Comparison of ENCODE assay signal across 15 mouse cellular contexts in the genomic region with DNA sequence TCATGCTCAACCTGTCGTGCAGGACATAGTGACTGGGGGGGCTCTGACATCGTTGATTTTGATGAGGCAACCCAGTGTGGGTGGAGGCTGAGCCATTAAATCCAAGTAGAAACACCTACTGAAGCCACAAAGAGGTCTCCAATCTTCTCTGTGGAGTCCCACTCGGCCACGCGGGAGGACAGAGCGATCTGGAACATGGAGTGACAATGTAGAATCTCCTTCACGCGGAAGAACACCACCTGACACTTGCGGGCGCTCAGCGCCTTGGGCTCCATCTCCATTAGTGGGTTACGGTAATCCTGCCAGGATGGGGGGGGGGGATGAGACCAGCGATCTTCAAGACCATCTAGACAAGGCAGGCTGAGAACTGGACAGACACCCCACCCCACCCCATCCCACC.
A peak's percentile ranks its signal among the peaks of the same experiment; 100 is the strongest.
DNase-seq lines count a peak whose midpoint lies in the region; TF ChIP-seq lines count a peak whose summit lies in the region.
"Had no signal": no experiment of that assay in that cellular context is flagged by ENCODE, and none has a peak within 500 bp of the region (broad histone marks: within the 10 kb centered on the region; RNA-seq: fewer than 3 reads in every experiment).

No protein-coding gene starts in this region.

- intact Hi-C loops in gastrocnemius, adult 2 months (cut with DNase I): no loop called here
- intact Hi-C loops in left cerebral cortex, postnatal 4 days (cut with DNase I): no loop called here
- intact Hi-C loops in left cerebral cortex, postnatal 25 days (cut with DNase I): no loop called here

- peak; percentile 52 for DNase-seq in cerebellum, adult 9-11 months
- no peak for DNase-seq in cerebellum, adult 18-20 months
- DNase-seq in cerebellum, postnatal 14 days: peak; percentile 60 to 65
- no peak for DNase-seq in cerebellum, adult 8-10 months
- DNase-seq in gastrocnemius, adult 2 months: no peak
- DNase-seq in gastrocnemius, postnatal 25 days: no peak
- peak; percentile 29 for DNase-seq in left cerebral cortex, postnatal 4 days
- no peak for DNase-seq in left cerebral cortex, postnatal 25 days (ENCODE audit: low spot score in 2 of 2)
- DNase-seq: adrenal gland, adult 8-10 months; adrenal gland, postnatal 36 days; B cell, adult 2 months had no signal

- H3K4me3 ChIP-seq in gastrocnemius, adult 2 months: peak overlapping the region; percentile 71
- H3K4me3 ChIP-seq: embryonic facial prominence, embryonic 10.5 days; embryonic facial prominence, embryonic 12.5 days; forebrain, embryonic 13.5 days; forebrain, embryonic 15.5 days had no signal

- 0 out of 2 replicates have a peak overlapping the region, but pooled peaks have one; percentile 25 for H3K27ac ChIP-seq in gastrocnemius, adult 2 months
- H3K27ac ChIP-seq: embryonic facial prominence, embryonic 10.5 days; embryonic facial prominence, embryonic 12.5 days; forebrain, embryonic 13.5 days; forebrain, embryonic 15.5 days had no signal

- no peak for TF ChIP-seq CTCF in gastrocnemius, adult 2 months (IDR thresholded peaks at IDR 0.05)

Comparison
In these comparisons a context has a peak if more than half of its experiments do, and no peak if none do; other contexts are left out.
1. DNase-seq: peak in cerebellum, adult 9-11 months (single experiment), cerebellum, postnatal 14 days (2 of 2) and left cerebral cortex, postnatal 4 days (single experiment); none in cerebellum, adult 18-20 months (0 of 2), cerebellum, adult 8-10 months (single experiment), gastrocnemius, adult 2 months (single experiment), gastrocnemius, postnatal 25 days (single experiment) and left cerebral cortex, postnatal 25 days (0 of 2).